Mouse (Mus musculus) frontal cortex, postnatal 14 days (tissue): ENCODE measurements around the gene Tmem184b.

Experiments
- DNase-seq, 2 experiments: peaks; one replicate each; pipeline ENCODE4 v3.0.0; 2022; ENCODE audit warnings: low spot score in 2 of 2

Tmem184b gene

DNA sequence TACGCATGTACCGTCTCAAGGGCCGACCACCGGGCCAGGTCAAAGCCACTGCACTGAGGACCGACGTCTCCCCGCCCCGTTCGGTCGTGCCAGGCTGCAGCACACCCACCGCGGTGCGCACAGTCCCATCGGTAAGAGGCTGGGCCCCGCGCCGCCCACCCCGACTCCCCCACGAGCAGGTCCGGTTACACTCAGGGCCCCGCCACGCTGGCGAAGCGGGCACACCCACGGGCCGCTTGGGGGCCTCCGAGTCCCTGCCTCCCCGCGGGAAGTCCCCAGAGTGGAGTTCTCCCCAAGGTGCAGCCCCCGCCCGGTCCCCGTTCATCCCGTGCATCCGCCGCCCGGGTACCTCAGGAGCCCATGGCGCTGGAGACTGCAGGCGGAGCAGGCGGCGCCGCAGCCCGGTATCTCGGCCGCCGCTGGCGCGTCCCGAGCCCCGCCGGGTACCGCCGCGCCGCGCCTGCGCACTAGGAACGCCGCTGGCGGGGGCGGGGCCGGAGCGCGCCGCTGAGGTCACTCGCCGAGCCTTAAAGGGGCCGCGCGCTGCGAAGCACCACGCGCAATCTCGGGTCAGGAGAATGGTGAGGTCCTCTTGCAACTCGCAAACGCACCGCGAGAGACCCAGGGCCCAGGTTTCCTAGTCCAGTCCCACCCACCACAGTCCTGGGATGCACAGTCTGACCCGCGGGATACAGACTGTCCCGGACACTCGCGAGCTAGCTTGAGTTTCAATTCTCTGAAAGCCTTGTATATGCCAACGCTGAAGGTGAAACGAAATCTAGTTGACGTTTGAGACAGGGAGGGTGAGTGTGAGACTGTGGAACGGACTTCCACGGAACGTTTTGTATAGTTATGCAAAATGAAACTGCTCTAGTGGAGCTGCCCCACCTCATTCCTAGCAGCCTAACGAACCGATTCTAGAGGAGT is at the start of gene Tmem184b:
TSS of gene Tmem184b (minus strand) at position 734 of the 927 bp plus-strand sequence.
- DNase-seq = peak; percentile 74 to 77

DNA sequence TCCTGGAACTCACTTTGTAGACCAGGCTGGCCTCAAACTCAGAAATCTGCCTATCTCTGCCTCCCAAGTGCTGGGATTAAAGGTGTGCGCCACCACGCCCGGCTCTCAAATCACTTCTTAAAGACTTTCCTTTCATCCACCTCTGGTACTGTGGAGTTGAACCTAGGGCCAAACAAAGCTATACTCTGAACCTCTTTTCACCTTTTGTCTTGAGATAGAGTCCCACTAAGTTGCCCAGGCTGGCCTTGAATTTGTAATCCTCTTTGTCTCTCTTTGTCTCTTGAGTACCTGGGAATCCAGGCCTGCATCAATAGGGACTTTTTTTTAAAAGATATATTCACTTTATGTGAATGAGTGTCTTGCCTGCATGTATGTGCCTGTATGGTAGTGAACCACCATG is 44.7 kb upstream of the Tmem184b start:
- no peak for DNase-seq

DNA sequence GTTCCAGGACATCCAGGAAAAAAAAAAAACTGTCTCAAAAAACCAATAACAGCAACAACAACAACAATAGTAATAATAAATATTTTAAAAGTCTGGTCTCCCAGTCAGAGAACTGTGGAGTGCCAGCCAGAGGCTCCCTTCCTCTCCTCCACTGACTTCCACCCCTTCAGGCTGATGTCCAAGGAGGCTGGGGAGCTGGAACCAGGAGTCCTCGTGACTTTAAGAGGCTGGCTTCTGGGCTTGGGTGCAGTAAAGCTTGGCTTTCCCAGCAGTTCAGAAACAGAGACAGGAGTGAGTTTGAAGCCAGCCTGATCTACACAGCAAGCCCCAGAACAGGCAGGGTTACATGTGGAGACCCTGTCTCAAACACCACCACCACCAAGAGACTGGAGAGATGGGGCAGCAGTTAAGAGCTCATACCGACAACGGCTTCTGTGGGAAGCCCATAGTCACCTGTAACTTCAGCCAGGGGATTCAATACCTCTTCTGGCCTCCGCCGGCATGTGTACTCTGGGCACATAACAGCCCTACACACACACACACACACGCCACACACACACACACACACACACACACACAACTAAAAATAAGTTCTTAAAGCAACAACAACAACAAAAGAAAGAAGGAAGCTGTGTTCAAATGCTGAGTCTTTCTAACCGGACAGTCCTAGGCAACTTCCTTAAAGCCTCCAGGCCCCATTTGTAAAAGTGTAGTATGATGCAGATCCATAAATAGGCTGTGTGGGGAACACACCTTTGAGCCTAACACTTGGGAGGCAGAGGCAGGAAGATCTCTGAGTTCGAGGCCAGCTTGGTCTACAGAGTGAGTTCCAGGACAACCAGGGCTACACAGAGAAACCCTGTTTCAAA is 42.7 kb upstream of the Tmem184b start:
- no peak for DNase-seq

DNA sequence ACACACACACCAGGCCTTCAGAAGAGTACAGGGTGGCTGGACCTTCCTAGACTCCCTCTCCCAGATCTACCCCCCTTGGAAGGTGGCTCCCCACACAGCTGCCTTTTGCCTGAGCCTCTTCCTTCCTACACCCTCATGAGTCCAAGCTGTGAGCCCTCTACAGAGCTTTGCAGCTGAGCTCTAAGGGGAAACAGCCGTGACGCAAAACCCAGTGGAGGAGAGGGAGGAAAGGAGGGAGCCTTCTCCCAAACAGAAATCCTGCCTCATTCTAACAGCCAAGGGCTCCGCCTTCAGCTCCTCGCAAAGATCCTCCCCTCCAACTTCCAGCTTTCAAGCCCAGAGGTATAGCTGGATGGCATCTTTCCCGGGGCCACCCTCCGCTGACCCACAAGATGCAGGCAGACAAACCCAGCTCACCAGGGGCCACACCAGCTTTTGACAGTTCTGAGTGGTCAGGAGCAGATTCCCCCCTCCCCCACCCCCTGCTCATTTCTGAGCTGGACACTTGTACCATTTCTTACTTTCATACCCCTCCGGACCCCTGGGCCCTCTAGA is 40.6 kb upstream of the Tmem184b start:
- DNase-seq = no peak

DNA sequence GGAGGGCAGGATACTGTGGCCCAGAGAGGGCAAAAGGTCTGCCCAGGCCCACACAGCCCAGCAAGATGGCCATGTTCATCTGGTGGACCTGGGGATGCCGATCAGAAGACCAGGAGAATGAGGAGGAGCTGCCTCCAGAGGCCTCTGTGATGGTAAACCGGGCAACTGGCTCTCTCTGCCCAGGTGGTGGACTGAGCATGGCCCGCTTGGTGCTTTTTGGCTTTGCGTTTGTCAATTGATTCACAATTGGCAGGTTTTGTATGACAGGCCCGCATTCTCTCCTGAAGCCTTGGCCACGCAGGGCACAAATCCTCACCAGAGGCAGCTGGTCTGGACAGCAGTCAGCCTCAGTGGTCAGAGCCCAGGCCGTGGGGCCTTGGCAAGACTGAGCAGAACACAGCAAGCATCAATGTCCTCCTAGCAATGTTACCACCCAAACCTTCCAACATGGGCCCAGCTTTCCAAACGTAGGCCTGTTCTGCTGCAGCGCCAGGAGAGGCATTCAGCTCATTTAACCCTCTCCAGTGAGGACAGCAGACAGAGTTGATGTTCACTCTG is 39.7 kb upstream of the Tmem184b start:
- no peak for DNase-seq

DNA sequence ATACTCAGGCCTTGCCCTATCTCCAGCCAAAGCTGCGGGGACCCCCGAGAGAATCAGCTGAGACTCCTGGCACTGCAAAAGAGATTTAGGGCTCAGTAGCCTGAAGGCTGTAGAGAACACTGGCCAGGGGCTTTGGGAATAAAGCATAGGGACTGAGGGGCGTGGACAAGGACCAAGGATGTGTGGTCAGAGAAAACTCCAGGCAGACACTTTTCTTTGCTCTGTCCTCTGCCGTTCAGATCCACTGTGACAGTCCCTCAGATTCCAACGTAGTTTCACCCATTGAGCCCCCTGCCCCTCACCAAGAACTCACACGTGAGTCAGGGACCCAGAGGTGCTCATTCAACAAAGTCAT is 38.9 kb upstream of the Tmem184b start:
- no peak for DNase-seq

DNA sequence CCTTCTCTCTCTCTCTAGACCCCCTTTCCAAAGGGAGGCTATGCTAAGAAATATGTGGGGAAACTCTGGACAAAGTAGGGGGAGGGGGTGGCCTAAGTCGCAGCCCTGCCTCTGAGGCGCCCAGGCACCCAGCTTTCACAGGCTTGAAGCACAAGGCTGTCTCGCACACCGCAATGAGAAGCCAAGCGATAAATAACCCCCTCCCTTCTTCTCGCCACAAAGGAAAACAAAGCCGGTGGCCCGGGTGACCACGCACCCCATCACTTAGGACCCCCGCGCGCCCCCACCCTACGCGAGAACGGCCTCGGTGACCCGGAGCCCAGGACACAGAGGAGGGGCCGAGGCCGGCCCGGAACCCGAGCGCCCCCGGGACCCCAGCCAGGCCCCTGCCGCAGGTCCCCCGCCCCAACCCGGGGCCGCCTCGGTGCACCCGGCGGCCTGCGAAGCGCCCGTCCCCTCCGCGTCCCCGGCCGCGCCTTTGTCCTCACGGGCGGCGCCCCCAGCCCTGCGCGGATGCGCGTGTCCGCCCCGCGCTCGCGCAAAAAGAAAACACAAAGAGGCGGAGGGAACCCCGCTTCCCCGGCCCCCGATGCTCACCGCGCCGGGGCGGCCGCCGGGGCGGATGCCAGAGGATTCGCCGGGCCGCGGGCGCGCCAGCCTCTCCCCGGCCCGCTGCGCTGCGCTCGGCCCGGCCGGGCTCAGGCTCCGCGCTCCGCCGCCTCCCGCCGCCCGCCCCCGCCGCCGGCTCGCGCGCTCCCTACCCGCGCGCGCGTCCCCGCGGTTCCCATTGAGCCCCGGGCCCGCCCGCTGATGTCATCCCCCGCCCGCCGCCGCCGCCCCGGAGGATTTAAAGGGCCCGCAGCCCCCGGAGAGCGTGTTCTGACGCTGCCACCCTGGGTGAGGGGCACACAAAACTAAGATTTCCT is 38.2 kb upstream of the Tmem184b start:
- DNase-seq = peak; percentile 57 to 76

DNA sequence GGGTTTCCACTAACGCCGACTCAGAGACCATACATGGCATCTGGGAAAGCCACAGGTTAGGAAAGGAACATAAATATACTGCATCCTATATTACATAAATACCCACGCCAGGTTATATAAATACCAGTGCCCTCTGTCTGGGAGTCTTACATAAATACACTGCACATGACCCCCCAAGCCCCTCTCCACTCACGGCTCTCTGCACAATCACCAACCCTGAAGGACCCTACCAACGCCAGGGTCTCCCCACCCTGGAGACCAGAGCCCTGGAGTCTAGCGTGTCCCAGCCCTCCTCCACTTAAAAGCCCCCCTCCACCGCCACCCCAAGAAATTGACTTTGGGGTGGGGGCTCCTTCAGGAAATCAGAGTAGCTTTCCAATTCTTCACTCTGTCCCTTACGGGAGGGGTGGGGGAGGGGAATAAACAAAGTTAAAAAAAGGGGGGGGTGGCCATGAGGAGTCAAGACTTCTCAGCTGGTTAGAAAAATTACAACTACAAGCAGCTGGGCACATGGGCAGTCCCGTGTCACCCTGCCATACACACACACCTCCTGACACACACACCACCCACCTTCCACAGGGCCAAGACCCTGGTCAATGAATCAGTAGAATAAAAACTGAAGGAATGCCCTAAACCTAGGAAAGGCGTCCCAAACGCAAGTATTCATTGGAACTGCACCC is 37.4 kb upstream of the Tmem184b start:
- DNase-seq = no peak

DNA sequence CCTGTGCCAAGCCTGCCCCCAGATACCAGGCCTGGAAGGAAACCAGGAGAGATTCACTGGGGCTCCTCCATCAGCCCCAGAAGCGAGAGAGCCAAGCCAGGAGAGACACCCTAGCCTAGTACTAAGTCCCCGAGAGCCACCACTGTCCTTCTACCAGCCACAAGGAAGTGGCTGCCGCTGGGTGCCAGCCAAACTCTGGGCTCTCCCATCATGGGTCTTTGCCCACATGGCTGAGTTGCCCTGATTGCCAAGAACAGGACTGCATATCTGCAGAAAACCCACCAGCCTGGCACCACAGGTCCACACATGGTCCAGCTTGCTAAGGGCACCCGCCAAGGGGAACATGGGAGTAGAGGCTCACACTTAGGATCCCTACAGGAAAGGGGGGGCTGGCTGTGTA is 36.9 kb upstream of the Tmem184b start:
- DNase-seq = peak in 1 of 2 experiments; percentile 55

DNA sequence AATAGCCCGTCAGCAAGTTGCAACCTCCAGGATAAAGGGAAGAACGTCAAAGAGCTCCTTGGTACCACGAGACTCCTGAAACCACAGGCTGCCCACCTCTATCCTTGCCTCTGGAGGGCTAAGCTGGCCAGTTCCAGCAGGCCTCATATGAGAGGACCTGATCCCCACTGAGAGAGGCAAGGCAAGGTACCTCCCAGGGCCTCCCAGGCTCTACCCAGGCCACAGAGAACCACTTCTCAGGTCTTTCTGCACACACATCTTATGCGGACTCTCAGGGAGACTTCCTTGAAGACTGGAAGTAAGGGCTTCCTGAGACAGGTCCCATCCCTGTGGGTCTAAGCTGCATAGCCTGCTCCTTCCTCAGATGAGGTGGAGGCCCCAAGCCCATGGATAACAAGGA is 36.0 kb upstream of the Tmem184b start:
- DNase-seq = no peak

DNA sequence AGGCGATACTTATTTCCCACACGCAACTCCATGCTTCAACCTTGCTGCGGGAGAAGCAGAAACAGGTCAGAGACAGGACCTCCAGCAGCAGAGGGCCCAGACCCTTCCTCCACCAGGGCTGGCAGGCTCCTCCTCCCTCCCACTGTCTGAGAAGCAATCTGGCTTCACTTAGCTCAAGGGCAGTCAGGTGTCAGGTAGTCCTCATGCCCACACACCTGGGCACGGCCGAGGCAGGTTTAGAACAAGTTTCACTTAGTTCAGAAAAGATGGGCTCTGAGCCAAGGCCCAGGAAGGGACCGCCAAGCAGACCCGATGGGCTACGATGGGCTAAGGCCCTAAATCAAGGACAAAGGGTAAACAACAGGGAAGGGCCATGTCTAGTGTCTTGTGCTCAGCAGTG is 35.4 kb upstream of the Tmem184b start:
- no peak for DNase-seq

DNA sequence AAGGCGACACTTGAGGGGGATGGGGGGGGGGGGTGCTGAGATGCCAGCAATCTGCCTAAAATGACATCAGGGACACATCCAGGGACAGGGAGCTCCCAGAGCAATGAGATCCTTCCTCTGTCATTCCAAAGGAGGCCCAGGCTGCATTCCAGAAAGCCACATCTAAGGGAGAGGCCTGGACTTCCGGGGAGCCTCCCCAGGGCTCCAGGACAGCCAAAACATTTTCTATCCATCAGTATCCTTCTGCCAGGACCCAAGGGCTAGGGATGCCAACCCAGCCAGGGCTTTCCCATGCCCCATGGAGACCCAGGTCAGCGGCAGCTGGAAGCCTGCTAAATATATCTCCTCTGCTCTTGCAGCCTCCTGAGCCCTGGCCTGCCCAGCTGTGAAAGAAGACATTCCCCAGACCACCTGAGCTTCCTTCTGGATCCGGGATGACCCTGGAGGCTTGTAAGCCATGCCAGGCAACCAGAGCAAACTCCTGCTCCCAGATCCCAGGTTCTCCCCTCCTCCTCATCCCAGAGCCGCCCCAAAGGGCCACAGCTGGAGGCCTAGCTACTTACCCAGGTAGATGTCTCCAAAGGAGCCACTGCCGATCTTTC is 34.9 kb upstream of the Tmem184b start:
- DNase-seq = no peak

DNA sequence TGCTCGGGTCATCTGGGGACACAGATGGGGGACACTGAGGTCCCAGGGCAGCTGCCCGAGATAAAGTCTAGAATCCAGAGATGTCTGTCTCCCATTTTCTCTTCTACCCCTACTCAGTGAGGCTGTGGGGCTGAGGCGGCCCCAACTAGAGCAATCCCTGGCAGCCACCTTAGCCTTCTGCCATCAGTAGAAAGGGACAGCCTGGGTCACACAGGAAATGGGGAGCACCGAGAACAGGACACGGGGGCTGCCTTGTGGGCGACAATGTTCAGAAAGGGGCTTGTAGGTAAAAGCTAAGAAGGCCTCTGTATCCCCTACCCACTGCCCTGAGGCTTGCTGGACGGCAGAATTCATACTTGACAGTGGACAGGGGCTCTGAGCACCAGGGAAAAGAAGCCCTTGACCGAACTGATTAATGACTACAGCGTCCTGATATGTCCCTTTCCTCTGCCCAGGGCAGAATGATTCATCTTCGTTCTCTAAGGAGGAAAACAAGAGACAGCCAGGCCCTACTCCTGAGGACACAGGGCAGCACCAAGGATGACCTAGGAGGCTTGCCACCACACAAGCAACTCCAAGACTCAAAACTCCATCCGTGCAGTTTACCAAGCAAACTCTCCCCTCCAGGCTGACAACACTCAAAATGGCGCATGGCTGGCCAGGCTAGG is 34.3 kb upstream of the Tmem184b start:
- DNase-seq = no peak

DNA sequence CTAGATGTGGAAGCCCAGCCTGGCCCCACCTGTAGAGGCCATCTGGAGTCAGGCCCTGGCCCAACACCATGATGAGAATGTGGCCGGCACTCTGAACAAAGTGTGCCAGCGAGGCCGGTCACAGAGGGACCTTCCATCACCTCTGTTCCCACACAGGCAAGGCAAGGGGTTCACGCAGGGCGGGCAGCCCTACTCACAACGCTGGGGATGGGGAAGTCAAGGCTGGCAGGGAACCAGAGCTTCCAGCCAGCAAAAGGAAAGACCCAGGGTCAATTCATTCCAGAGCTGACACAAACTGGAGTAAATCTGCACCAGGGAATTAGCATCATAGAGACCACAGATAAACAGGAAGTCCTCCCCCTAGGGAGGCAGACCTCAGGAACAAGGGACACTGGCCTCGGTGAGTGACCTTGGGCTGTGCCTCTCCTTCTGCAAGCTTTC is 33.1 kb upstream of the Tmem184b start:
- DNase-seq = no peak

DNA sequence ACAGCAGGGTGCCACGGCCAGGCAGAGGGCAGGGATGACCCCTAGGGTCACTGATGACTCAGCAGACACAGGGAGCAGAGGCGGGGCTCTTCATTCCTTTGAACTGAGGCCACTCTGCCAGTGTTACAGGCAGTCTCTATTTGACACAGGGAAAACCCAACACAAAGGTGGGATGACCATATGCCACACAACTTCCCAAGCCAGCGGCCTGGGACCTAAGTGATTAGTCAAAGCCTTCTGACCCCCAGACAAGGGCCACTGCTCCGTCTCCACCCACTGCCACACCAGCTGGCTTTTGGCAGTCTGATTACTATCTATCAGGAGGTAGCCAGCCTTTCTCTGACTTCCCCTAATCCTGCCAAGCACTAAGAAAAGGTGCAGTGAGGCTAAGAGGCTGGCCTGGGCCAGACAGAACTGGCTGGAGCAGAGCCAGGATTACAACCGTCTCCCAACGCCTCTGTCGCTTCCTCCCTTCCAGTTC is 31.9 kb upstream of the Tmem184b start:
- DNase-seq = no peak

DNA sequence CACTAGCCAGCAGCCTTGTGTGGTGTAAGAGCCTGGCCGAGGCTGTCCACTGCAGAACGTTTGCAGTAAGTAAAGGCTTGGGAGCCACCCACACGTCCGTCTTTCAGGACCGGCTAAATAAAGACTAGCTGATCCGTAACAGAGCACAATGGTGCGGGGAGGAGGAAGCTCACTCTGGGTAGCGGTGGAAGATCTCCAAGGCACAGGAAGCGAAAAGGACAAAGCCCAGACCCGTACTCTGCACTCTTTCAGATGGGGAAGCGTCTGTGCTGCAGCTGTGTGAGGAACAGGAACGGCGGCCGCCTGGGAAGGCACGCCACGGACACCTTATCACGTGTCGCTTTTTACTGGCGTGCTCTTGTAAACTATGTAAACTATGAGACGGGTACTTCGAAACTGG is 29.5 kb upstream of the Tmem184b start:
- peak in 1 of 2 experiments; percentile 42 for DNase-seq

DNA sequence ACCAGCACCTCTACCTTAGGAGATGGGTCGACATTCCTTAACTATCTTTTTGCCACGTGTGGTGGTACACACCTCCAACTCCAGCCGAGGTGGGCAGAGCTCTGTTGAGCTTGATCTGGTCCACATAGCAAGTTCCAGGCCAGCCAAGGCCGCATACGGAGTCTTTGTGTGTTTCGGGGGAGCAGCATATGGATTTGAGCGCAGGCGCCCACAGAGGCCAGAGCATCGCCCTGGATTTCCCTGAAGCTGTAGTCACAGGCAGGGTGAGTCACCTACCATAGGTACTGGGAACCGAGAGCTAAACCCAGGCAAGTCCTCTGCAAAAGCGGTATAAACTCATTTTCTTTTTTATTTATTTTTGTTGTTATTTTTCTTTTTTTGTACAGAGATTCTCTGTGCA is 29.0 kb upstream of the Tmem184b start:
- no peak for DNase-seq

DNA sequence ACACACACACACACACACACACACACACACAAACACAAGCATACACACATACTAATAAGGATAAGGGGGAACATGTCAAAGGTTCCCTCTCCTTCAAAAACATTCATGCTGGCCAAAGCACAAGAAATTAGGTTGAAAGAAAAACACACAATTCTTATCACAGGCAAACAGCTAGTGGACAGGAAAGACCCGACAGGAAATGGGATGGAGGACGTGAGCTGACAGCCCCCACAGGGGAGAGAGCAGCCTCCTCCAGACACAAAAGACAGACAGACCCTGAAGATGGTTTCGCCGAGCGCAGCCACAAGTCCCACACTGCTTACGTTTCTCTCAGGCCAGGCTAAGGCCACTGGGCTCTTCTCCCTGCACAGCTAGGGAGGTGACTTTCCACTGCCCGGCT is 28.6 kb upstream of the Tmem184b start:
- DNase-seq = no peak

DNA sequence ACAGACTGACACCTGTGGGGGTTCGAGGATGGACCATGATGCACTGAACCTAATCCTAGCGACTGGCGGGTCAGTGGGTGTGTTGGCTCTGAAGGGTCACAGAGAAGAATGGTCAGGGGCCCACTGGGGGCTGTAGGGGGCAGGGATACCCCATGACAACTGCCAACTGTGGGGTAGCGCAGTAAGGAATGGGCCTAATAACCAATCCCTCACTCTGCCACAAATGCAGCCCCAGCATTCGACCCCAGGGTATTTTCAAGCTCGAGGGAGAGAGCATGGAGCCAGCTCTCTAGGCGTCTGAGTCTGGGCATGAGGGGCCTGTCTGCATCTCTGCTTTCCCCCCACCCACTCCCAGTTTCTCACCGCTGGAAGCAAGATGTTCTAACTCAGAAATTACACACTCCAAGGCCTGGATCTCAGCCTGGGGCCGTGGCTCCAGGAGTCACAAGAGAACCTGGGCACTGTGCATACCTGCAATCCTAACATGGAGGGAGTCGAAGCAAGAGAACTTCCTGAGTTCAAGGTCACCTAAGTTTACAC is 27.2 kb upstream of the Tmem184b start:
- no peak for DNase-seq
